Mouse (Mus musculus) liver, postnatal 0 days (tissue): ENCODE data around the gene H2afy2. TPM values are rescaled to one million over a fixed set of nuclear protein-coding genes. Genes with fewer than 3 reads are reported as not detected.

Experiments
- ATAC-seq: fragments of 200-750 bp; cut with Nextera tagmentation; 2 replicates; pipeline ENCODE4 v1.8.0; 2017; ENCODE audit warnings: mild to moderate bottlenecking, moderate library complexity
- DNase-seq: peaks from one replicate; pipeline ENCODE4 v3.0.0-alpha.2; 2016
- H3K27ac ChIP-seq: fragments of 300-500 bp; sonication (generic); 2 replicates; pipeline ENCODE4 v1.5.1; 2014; ENCODE audit warnings: antibody characterized with exemption, moderate library complexity, mild to moderate bottlenecking, low read depth
- H3K27me3 ChIP-seq: fragments of 300-500 bp; sonication (generic); 2 replicates; pipeline ENCODE4 v1.6.1; 2014; ENCODE audit warnings: low read length, control low read depth, mixed read lengths; ENCODE audit not compliant: insufficient read depth
- H3K36me3 ChIP-seq: fragments of 300-500 bp; sonication (generic); replicated peaks from 2 replicates; pipeline ENCODE4 v1.6.1; 2014; ENCODE audit warnings: mild to moderate bottlenecking, control low read depth, low read length, moderate library complexity, mixed read lengths; ENCODE audit not compliant: insufficient read depth
- H3K4me1 ChIP-seq: fragments of 300-500 bp; sonication (generic); 2 replicates; pipeline ENCODE4 v1.6.1; 2014; ENCODE audit warnings: antibody characterized with exemption, mild to moderate bottlenecking, control low read depth; ENCODE audit not compliant: insufficient read depth
- H3K4me2 ChIP-seq: fragments of 300-500 bp; sonication (generic); 2 replicates; pipeline ENCODE4 v1.6.1; 2014; ENCODE audit warnings: low read depth, mild to moderate bottlenecking, low read length, moderate library complexity, mixed read lengths
- H3K4me3 ChIP-seq: fragments of 300-500 bp; sonication (generic); 2 replicates; pipeline ENCODE4 v1.5.1; 2014; ENCODE audit warnings: low read depth, low read length
- H3K9ac ChIP-seq: fragments of 300-500 bp; sonication (generic); replicated peaks from 2 replicates; pipeline ENCODE4 v1.6.1; 2014; ENCODE audit warnings: mild to moderate bottlenecking, moderate library complexity
- H3K9me3 ChIP-seq: fragments of 300-500 bp; sonication (generic); 2 replicates; pipeline ENCODE4 v1.6.1; 2016; ENCODE audit warnings: mild to moderate bottlenecking, control low read depth, low read length, mixed read lengths
- CTCF ChIP-seq: sonication (generic); IDR thresholded peaks from 2 replicates; pipeline ENCODE4 v1.5.1; 2016; ENCODE audit warnings: antibody characterized with exemption, low read depth
- EP300 ChIP-seq: IDR thresholded peaks from 2 replicates; pipeline ENCODE4 v1.6.1; 2016; ENCODE audit warnings: antibody characterized with exemption, low read depth, mild to moderate bottlenecking
- WGBS: fragments of 180-500 bp; shearing (Covaris S2); extraction: QIAGEN DNeasy Blood & Tissue Kit; methylation state at CpG from one replicate; pipeline ENCODE4 v1.1.7; 2014; ENCODE audit not compliant: insufficient replicate concordance; 5-methylcytosine and 5-hydroxymethylcytosine counted together
- polyA plus RNA-seq: library from polyadenylated mRNA; unstranded; fragments of >200 nt; fragmentation: Nextera tagmentation; extraction: Ambion mirVana; gene quantifications from 2 replicates; pipeline ENCODE4 v1.2.1, GENCODE M21; 2015

Gene H2afy2
- polyA plus RNA-seq, 1 experiment from 2014 or later, result 1.9 TPM

- H3K27me3 ChIP-seq, result no peaks in the 10 kb centered on the region
- H3K36me3 ChIP-seq, result no peaks in the 10 kb centered on the region
- WGBS, result 82% methylated on average over 32 of the region's 32 CpGs
- no peak overlapping the region for H3K9ac ChIP-seq
- no peak overlapping the region for H3K27ac ChIP-seq
- no peak overlapping the region for H3K4me2 ChIP-seq
- no peak for ATAC-seq
- H3K4me3 ChIP-seq, result no peak overlapping the region
- DNase-seq, result no peak
- TF ChIP-seq EP300, result no peak
- no peak for TF ChIP-seq CTCF
- H3K9me3 ChIP-seq, result no peaks in the 10 kb centered on the region
- peaks cover 4% of the 10 kb centered on the region; the same call in 1 of the 2 replicates for H3K4me1 ChIP-seq
Measured at GRCm38 (mm10) chr10:61827950-61828936, 44.3 kb upstream of the H2afy2 start.

GRCm38 (mm10) chr10:61826753-61827435 is 42.9 kb upstream of the H2afy2 start:
- Histone ChIP-seq H3K9ac (no peak overlapping the region), H3K27me3 (no peaks in the 10 kb centered on the region), H3K4me1 (peaks cover 4% of the 10 kb centered on the region; the same call in 1 of the 2 replicates), H3K27ac (no peak overlapping the region), H3K9me3 (no peaks in the 10 kb centered on the region), H3K4me2 (no peak overlapping the region), H3K4me3 (no peak overlapping the region), H3K36me3 (no peaks in the 10 kb centered on the region)
- ATAC-seq, result no peak
- WGBS, result 59% methylated on average over 16 of the region's 16 CpGs
- TF ChIP-seq EP300 (no peak), CTCF (no peak)
- no peak for DNase-seq

GRCm38 (mm10) chr10:61825979-61826752 is 42.2 kb upstream of the H2afy2 start:
- 63% methylated on average over 13 of the region's 13 CpGs for WGBS
- H3K4me2 ChIP-seq, result no peak overlapping the region
- TF ChIP-seq EP300, result no peak
- TF ChIP-seq CTCF, result no peak

GRCm38 (mm10) chr10:61825536-61825935 is 41.6 kb upstream of the H2afy2 start:
- no peak overlapping the region for H3K27ac ChIP-seq
- H3K4me1 ChIP-seq, result peaks cover 4% of the 10 kb centered on the region; the same call in 1 of the 2 replicates
- H3K4me2 ChIP-seq, result no peak overlapping the region
- no peaks in the 10 kb centered on the region for H3K9me3 ChIP-seq
- no peaks in the 10 kb centered on the region for H3K36me3 ChIP-seq
- H3K27me3 ChIP-seq, result no peaks in the 10 kb centered on the region
- ATAC-seq, result no peak
- no peak for TF ChIP-seq CTCF
- TF ChIP-seq EP300, result no peak
- no peak overlapping the region for H3K4me3 ChIP-seq
- 65% methylated on average over 5 of the region's 5 CpGs for WGBS
- DNase-seq, result no peak
- H3K9ac ChIP-seq, result no peak overlapping the region

More at GRCm38 (mm10) chr10:61825979-61826752, 42.2 kb upstream of the H2afy2 start:
- no peak for DNase-seq
- no peak for ATAC-seq
- Histone ChIP-seq H3K4me3 (no peak overlapping the region), H3K36me3 (no peaks in the 10 kb centered on the region), H3K9me3 (no peaks in the 10 kb centered on the region), H3K27me3 (no peaks in the 10 kb centered on the region), H3K9ac (no peak overlapping the region), H3K4me1 (peaks cover 4% of the 10 kb centered on the region; the same call in 1 of the 2 replicates), H3K27ac (no peak overlapping the region)

GRCm38 (mm10) chr10:61823731-61824115 is 39.8 kb upstream of the H2afy2 start:
- H3K36me3 ChIP-seq, result no peaks in the 10 kb centered on the region
- no peak overlapping the region for H3K27ac ChIP-seq
- H3K9me3 ChIP-seq, result no peaks in the 10 kb centered on the region
- no peak overlapping the region for H3K9ac ChIP-seq
- H3K4me2 ChIP-seq, result no peak overlapping the region
- 63% methylated on average over 4 of the region's 4 CpGs for WGBS
- H3K27me3 ChIP-seq, result no peaks in the 10 kb centered on the region
- no peak overlapping the region for H3K4me3 ChIP-seq
- no peak for TF ChIP-seq EP300
- TF ChIP-seq CTCF, result no peak
- ATAC-seq (no peak), DNase-seq (no peak)
- H3K4me1 ChIP-seq, result peaks cover 4% of the 10 kb centered on the region; the same call in 1 of the 2 replicates
